Mouse (Mus musculus): ENCODE results near the gene Snx7.

The Snx7 gene

DNA sequence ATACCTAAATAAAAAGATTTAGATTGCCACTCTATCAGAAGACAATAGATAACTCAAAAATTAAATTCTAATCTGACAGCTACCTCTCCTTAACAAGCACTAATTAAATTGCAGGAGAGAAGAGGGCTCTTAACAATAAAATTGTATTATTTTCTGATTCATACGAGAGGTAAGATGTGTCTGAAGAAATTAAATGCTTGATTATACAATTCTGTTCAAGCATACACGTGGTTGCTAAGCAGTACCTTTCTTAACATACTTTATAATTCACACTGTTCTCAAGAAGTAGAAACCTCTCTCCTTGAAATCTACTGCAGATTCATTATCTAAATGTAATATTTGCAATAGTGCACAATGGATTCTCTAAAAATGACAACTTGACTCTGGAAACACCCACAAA is 54.5 kb downstream of the Snx7 start:
- DNase-seq, result no peak

DNA sequence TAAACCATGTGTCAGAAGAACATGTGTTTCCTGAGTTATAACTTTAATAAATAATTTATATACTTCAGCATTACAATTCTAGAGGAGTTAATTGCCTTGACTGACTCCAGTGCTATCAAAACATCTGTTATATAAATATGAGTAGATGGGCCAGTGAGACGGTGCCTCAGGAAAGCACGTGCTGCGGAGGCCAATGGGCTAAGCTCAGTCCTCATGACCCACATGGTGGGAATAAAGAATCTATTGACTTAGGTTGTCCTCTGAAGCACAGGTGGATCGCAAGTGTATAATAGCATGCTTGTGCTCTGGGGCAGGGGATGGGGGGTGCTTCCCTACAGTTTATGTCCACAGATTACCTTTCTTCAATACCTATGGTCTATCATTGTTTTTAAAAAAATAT is 56.6 kb downstream of the Snx7 start:
- DNase-seq, result no peak

DNA sequence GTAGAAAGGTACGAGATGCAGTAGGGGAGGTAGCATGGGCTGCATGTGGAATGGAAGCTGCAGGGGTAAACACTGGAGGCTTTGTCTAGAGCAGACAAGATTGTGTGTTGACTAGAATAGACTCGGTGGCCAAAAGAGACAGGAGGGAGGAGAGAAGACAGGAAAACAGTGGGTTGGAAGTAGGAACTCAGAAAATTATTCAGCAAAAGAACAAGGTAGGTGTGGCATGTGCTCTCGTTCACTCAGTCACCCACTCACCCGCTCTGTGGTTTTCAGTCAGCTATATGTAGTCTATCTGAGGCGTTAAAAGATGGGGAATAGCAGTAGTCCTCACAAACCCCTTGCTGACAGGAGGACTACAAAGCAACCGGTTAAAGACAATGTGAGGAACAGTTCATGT is 63.0 kb downstream of the Snx7 start:
- no peak for DNase-seq

DNA sequence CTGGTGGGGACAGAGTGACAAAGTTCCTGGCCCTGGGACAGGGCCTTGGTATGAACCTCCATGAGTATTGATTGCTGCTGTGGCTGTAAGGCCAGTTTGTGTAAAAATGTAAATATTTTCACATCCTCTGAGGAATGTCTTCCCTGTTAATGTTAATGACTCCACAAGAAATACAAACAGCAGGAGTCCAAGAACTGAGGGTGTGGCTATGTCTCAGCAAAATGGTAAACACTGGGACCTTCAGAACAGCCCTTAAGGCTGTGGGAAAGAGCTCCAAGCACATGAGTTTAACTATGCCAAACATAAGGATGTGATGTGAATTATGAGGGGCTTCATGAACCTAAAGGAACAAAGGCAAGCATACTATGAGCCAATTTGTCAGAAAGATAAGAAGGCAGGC is 74.2 kb downstream of the Snx7 start:
- no peak for DNase-seq

DNA sequence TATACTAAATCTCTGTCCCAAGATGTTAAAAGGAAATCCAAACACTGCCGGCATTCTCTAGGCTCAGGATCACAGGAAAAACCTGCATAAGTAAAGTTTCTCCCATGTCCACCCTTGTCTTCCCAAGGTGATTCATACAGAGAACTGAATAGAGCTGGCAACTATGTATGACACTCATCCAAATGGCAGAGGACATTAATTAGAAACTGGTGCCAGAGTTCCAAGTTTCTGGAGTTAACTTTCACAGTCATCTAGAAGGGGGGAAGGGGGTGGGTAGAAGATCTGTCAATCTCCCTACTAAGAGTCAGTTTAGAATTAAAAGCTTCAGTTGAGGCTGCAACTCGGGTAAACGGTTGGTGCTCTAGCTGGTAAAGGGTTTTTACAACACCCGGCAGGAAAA is 76.8 kb downstream of the Snx7 start:
- DNase-seq, result no peak

DNA sequence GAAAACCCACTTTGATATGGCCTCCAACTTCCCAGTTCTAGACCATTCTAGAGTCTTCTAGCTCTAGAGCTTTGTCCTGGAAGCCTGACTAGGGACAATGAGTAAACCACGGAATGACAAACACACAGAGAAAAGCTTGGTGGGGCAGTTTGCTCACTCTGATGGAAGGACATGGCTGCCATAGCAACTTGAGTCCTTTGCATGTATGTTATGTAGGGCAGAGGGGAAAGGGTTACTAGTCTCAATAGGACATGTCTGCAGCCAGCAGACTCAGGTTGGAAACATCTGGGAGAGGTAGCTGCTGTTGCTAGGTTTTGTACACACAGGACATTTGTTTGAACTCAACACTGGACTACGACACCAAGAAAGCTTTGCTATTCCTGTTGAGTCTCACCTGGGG is 77.5 kb downstream of the Snx7 start:
- no peak for DNase-seq

DNA sequence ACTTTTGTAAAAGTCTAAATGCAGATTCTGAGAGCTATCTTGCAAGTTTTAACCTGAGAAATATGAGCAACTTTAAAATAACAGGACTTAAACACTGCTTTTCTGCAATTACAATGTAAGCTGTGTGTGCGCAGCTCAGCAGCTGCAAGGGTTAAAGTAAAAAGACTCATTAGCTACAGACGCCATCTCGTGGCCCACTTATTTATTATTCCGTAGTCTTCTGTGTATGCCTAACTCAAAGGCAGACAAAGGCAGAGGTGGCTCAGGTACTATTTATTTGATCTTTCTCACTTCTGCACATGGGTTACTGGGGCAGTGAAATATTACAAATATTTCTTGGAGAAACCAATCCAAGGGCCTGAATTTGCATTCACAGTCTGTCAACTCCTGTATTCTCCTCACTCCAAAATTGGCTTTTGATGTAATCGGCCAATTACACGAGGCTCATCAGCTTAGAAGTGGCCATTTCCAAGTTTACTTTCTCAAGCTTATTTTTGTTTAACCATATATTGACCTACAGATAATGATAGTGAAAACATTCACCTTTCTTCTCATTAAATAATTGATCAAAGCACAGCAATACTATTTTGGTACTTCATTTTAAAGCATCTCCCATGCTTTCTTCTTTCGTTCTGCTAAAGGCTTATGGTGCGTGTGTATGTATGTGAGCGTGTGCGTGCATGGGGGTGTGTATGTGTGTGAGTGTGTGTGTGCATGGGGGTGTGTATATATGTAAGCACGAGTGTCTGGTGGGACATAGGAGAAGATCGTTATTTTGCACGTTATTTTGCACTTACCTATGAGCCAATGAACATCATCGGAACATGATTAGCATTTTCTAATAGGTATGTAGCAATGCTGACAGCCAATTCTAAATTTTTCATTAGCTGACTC is 79.7 kb downstream of the Snx7 start:
- no peak for DNase-seq

DNA sequence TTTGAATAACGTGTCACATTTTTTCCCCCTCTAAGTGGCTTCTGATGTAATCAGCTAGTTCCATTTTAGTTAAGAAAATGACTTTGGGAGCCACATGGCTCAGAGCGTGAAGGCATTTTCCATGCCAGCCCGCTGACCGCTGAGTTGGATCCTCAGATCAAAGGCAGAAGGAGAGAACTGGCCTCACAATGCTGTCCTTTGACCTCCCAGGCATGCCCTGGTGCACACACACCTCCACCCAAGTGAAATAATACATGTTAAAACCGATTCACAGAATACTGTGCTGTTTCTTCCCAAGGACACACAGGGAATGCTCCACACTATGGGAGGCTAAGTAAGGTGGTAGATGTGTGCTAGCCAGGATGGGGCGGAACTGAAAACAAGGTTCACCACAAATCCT is 81.5 kb downstream of the Snx7 start:
- DNase-seq, result no peak

DNA sequence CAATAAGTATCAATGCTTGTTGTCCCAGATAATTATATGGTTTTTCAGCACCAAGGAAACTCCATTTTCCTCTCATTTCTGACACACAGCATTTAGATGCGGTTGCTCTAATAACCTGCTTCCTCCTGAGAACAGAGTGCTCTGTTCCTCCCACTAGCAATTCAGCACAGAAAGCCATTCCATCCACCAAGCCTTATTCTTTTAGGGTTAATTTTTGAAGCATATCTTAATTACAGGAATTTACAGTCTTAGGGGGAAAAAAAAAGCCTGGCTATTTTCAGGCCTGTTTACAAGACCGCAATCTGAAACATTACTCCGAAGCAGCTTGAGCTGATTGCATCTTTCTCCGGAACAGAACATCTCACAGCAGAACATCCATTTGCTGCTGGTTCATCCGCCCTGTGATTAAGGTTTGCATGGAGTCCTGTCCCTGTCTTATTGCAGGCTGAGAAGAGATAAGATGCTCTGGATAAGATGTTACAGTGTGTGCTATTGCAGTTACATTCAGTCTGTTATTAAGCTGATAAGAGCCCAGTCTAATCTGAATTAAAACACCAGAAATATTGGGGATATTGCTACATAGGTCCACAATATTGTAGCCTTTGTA is 116.5 kb downstream of the Snx7 start:
- DNase-seq, result no peak

DNA sequence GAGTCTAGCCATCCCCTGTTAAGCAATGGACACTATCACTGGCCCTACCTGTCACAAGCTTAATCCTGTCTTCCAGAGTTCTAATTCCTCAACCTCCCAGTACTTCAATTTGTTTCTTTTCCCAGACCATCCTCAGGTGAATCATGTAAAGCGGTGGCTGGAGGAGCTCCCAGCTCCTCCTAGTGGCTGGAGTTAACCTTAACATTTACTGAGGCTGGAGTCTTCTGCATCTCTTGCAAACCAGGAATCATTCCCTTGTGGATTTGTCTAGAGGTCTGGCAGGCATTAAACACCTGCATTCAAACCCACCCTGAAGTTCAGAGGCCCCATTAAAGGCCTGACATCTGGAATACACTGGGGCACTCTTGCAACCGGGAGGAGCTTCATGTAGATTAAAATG is 117.1 kb downstream of the Snx7 start:
- DNase-seq, result no peak

DNA sequence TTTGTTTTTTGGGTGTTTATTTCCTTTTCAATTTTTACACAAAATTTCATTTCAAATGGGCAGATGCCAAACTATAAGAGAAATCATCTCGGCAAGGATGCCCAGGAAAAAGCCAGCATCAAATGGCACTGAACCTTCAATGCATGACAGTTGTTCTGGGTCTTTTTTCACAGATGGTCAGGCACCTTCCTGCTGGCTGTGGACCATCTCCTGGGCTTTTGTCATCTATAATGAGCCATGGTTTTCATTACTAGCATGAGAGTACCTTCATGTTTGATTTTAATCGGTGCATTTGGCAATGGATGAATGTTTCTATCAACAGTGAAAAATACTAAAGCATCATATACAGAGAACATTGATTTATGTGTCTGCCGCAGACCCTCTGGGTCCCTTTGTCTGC is 119.5 kb downstream of the Snx7 start:
- DNase-seq, result no peak

DNA sequence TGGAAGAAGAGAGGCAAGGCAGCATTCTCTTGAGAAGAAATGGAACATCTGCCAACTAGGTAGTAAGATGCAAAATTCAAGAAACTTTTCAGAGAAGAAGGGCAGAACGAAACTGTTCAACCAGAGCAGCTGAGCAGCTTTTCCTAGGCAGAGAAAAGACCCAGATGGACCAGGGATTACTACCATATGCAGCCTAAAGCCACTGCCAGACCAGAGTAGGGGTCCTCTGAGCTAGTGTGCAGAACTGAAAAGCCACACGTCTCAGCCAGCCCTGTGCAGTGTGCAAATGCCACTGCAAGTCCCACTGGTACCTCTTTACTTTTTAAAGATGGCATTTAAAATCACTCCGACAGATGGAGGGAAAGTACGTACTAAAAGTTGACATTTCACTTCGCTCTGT is 129.0 kb downstream of the Snx7 start:
- DNase-seq, result no peak

DNA sequence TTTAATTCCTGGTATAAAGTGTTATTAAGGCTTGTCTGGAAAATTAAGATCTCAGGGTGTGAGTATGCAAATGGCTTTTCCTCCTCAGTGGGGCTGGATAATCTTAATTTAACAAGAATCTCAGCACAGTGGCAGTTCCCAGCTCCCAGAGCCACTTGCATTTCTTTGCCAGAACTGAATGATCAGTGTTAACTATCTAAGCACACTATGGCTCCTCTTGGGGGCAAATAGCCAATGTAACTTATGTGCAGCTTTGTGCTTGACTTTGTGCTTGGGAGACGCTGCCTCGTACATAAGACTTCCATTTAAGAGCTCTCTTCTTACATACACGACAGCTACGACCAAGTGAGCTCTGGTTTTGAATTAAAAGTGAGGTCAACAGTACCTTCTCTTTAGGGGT is 136.1 kb downstream of the Snx7 start:
- DNase-seq, result no peak
